Mouse (Mus musculus) liver, postnatal 0 days (tissue): ENCODE data around the gene Pnlip. TPM values are rescaled to one million over a fixed set of nuclear protein-coding genes. Genes with fewer than 3 reads are reported as not detected.

ENCODE experiments used
- ATAC-seq: fragments of 200-750 bp; cut with Nextera tagmentation; 2 replicates; pipeline ENCODE4 v1.8.0; 2017; ENCODE audit warnings: mild to moderate bottlenecking, moderate library complexity
- DNase-seq: peaks from one replicate; pipeline ENCODE4 v3.0.0-alpha.2; 2016
- H3K27ac ChIP-seq: fragments of 300-500 bp; sonication (generic); 2 replicates; pipeline ENCODE4 v1.5.1; 2014; ENCODE audit warnings: antibody characterized with exemption, moderate library complexity, mild to moderate bottlenecking, low read depth
- H3K27me3 ChIP-seq: fragments of 300-500 bp; sonication (generic); 2 replicates; pipeline ENCODE4 v1.6.1; 2014; ENCODE audit warnings: low read length, control low read depth, mixed read lengths; ENCODE audit not compliant: insufficient read depth
- H3K36me3 ChIP-seq: fragments of 300-500 bp; sonication (generic); replicated peaks from 2 replicates; pipeline ENCODE4 v1.6.1; 2014; ENCODE audit warnings: mild to moderate bottlenecking, control low read depth, low read length, moderate library complexity, mixed read lengths; ENCODE audit not compliant: insufficient read depth
- H3K4me1 ChIP-seq: fragments of 300-500 bp; sonication (generic); 2 replicates; pipeline ENCODE4 v1.6.1; 2014; ENCODE audit warnings: antibody characterized with exemption, mild to moderate bottlenecking, control low read depth; ENCODE audit not compliant: insufficient read depth
- H3K4me2 ChIP-seq: fragments of 300-500 bp; sonication (generic); 2 replicates; pipeline ENCODE4 v1.6.1; 2014; ENCODE audit warnings: low read depth, mild to moderate bottlenecking, low read length, moderate library complexity, mixed read lengths
- H3K4me3 ChIP-seq: fragments of 300-500 bp; sonication (generic); 2 replicates; pipeline ENCODE4 v1.5.1; 2014; ENCODE audit warnings: low read depth, low read length
- H3K9ac ChIP-seq: fragments of 300-500 bp; sonication (generic); replicated peaks from 2 replicates; pipeline ENCODE4 v1.6.1; 2014; ENCODE audit warnings: mild to moderate bottlenecking, moderate library complexity
- H3K9me3 ChIP-seq: fragments of 300-500 bp; sonication (generic); 2 replicates; pipeline ENCODE4 v1.6.1; 2016; ENCODE audit warnings: mild to moderate bottlenecking, control low read depth, low read length, mixed read lengths
- CTCF ChIP-seq: sonication (generic); IDR thresholded peaks from 2 replicates; pipeline ENCODE4 v1.5.1; 2016; ENCODE audit warnings: antibody characterized with exemption, low read depth
- EP300 ChIP-seq: IDR thresholded peaks from 2 replicates; pipeline ENCODE4 v1.6.1; 2016; ENCODE audit warnings: antibody characterized with exemption, low read depth, mild to moderate bottlenecking
- WGBS: fragments of 180-500 bp; shearing (Covaris S2); extraction: QIAGEN DNeasy Blood & Tissue Kit; methylation state at CpG from one replicate; pipeline ENCODE4 v1.1.7; 2014; ENCODE audit not compliant: insufficient replicate concordance; 5-methylcytosine and 5-hydroxymethylcytosine counted together
- polyA plus RNA-seq: library from polyadenylated mRNA; unstranded; fragments of >200 nt; fragmentation: Nextera tagmentation; extraction: Ambion mirVana; gene quantifications from 2 replicates; pipeline ENCODE4 v1.2.1, GENCODE M21; 2015

Gene Pnlip
- not detected in 2 replicates for polyA plus RNA-seq

DNA sequence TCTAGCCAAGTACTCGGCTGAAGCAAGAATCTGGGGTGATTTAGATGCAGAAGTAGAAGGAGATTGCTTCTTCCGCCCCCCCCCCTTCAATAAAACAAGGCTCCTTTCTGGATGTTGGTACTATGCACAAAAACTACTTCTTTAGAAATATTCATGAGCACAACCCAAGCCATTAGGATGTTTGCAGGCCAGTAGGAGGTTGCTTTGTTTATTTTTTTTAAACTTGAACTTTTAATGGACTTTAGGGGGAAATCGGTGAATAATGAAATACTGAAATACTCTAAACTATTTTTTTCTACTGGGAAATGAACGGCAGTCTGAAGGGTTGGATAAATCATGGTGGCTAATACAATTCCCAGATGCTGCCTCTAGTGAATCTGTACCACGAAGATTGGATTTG is at the start of gene Pnlip:
Gene Pnlip, plus strand, starts transcription at position 301 of the 400 bp plus-strand sequence.
- WGBS: 75% methylated on average over 5 of the region's 5 CpGs
- no peak for ATAC-seq

DNA sequence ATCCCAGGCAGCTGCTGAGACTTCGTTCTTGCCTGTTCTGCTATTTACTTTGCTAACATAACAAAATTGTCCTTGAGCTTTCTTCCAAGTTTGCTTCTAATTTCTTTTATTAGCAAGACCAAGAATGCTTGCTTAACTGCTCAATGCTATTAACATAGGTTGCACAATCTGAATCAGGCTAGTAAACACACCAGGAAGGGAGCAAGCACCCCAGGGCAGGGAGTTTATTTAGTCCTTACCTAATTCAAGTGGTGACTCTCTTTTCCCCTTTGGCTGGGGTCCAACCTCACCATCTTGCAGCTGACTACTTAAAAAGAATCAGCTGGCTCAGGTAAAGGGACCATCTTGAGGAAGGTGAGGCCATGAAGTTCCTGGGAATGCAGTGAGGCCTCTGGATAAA is 42.6 kb upstream of the Pnlip start:
- ATAC-seq: no peak

More for the DNA sequence above, at the start of gene Pnlip:
- Histone ChIP-seq H3K9me3 (no peaks in the 10 kb centered on the region), H3K36me3 (no peaks in the 10 kb centered on the region), H3K27me3 (no peaks in the 10 kb centered on the region), H3K4me2 (no peak within 1 kb of the TSS), H3K27ac (no peak within 1 kb of the TSS), H3K4me1 (no peaks in the 10 kb centered on the region), H3K4me3 (no peak within 1 kb of the TSS), H3K9ac (no peak within 1 kb of the TSS)
- TF ChIP-seq CTCF: no peak
- TF ChIP-seq EP300: no peak
- DNase-seq: no peak

DNA sequence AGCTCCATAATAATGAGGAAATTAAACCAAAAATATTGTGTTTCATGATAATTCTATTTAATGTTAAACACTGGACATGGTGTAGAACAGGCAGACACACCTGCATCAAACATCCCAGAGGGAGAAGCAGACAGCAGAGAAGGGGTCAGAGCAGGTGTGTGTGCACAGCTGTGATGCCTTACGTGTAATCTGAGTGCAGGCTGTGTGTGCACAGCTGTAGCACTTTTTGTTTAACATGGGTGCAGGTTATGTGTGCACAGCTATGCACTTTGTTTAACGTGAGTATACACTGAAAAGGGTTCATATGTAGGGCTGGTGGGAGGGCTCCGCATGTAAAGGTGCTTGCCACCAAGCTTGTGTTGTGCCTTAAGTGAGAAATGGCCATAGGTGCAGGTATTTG is 39.6 kb upstream of the Pnlip start:
- ATAC-seq (no peak), DNase-seq (no peak)
- 70% methylated on average over 3 of the region's 3 CpGs for WGBS
- Histone ChIP-seq H3K27me3 (no peaks in the 10 kb centered on the region), H3K4me1 (no peaks in the 10 kb centered on the region), H3K9ac (no peak overlapping the region), H3K4me3 (no peak overlapping the region), H3K4me2 (no peak overlapping the region), H3K9me3 (no peaks in the 10 kb centered on the region), H3K27ac (no peak overlapping the region), H3K36me3 (no peaks in the 10 kb centered on the region)
- TF ChIP-seq CTCF (no peak), EP300 (no peak)

More for the DNA sequence above, 42.6 kb upstream of the Pnlip start:
- Histone ChIP-seq H3K36me3 (no peaks in the 10 kb centered on the region), H3K4me2 (no peak overlapping the region), H3K4me1 (no peaks in the 10 kb centered on the region), H3K9ac (no peak overlapping the region), H3K27ac (no peak overlapping the region), H3K4me3 (no peak overlapping the region), H3K27me3 (no peaks in the 10 kb centered on the region), H3K9me3 (no peaks in the 10 kb centered on the region)
- 58% methylated on average over 1 of the region's 1 CpGs for WGBS
- DNase-seq: no peak
- TF ChIP-seq EP300: no peak
- no peak for TF ChIP-seq CTCF

DNA sequence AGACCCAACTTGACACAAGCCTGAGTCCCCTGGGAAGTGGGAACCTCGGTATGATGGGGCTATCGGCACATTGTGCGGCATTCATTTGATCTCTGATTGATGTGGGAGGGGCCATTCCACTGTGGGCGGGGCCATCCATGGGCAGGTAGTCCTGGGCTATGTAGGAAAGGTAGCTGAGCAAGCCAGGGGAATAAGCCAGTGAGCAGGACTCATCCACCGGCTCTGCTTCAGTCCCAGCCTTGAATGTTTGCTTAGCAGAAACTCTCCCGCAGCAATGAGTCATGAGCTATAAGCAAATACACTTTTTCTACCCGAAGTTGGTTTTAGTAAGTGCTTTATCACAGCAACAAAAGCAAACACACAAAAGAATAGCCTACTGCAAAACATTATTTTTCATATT is 35.7 kb upstream of the Pnlip start:
- H3K9me3 ChIP-seq: no peaks in the 10 kb centered on the region
- 64% methylated on average over 7 of the region's 7 CpGs for WGBS
- no peaks in the 10 kb centered on the region for H3K27me3 ChIP-seq
- no peaks in the 10 kb centered on the region for H3K4me1 ChIP-seq
- no peak for TF ChIP-seq CTCF
- no peak for TF ChIP-seq EP300
- no peak for DNase-seq
- no peak overlapping the region for H3K4me3 ChIP-seq
- H3K4me2 ChIP-seq: no peak overlapping the region
- ATAC-seq: no peak
- no peaks in the 10 kb centered on the region for H3K36me3 ChIP-seq
- no peak overlapping the region for H3K27ac ChIP-seq
- no peak overlapping the region for H3K9ac ChIP-seq

DNA sequence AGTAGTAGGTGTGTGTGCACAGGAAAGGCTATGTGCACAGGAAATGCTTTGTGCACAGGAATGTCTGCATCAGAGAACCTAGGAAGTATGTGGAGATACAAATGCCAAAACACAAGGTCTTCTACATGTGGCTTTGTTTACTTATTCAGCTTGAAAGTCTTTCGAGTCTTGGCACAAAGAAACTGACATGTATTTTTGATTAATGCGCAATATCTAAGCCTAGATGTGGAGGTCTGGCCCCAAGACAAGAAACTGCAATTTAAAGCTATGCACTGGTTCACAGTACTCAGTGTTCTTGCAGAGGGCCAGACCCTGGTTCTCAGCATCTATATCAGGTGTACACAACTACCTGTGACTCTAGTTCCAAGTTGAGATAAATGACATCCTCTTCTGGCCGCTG is 31.6 kb upstream of the Pnlip start:
- Histone ChIP-seq H3K36me3 (no peaks in the 10 kb centered on the region), H3K4me2 (no peak overlapping the region), H3K4me1 (no peaks in the 10 kb centered on the region), H3K4me3 (no peak overlapping the region), H3K9me3 (no peaks in the 10 kb centered on the region), H3K9ac (no peak overlapping the region), H3K27ac (no peak overlapping the region), H3K27me3 (no peaks in the 10 kb centered on the region)
- TF ChIP-seq EP300 (no peak), CTCF (no peak)
- DNase-seq: no peak
- 78% methylated on average over 3 of the region's 3 CpGs for WGBS
- no peak for ATAC-seq

DNA sequence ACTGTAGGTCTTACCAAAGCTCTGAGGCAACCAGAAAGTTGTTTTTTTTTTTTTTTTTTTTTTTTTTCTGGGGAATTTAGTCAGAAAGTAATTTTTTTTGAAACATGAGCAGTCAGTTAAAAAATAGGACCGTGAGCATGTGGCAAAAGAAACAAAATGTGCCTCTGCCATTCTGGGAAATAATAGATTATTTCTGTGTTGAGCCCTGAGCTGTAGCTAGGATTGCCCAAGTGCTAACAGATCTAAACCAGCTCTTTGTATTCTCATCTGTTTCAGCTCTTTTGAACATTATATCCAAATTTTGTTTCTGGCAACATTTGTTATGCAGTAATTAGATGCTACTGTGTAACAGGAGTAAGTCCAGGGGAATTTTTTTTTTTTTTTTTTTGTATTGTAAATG is 30.7 kb upstream of the Pnlip start:
- no peaks in the 10 kb centered on the region for H3K4me1 ChIP-seq
- DNase-seq (no peak), ATAC-seq (no peak)
- no peaks in the 10 kb centered on the region for H3K9me3 ChIP-seq
- no peak overlapping the region for H3K27ac ChIP-seq
- H3K4me3 ChIP-seq: no peak overlapping the region
- H3K36me3 ChIP-seq: no peaks in the 10 kb centered on the region
- H3K9ac ChIP-seq: no peak overlapping the region
- H3K4me2 ChIP-seq: no peak overlapping the region
- no peak for TF ChIP-seq EP300
- no peak for TF ChIP-seq CTCF
- 57% methylated on average over 1 of the region's 1 CpGs for WGBS
- H3K27me3 ChIP-seq: no peaks in the 10 kb centered on the region

DNA sequence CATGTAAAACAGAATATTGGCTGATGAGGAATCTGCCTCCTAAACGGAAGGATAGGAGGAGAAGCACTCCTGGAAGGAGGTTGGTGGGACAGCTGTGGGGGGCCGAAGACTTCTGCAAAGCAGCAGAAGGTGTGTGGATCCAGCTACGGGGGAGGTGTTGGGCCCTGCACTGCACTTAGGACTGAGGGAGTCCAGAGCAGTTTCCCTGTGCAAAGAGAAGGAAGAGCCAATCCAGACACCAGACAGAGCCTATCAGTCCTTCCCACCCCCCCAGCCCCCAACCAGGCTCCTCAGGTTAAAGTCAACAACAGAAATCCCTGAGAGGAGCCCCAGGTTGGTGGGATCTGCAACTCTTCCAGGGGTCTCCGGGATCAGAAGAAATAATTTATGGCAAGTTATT is 27.5 kb upstream of the Pnlip start:
- Histone ChIP-seq H3K27me3 (no peaks in the 10 kb centered on the region), H3K9me3 (no peaks in the 10 kb centered on the region), H3K9ac (no peak overlapping the region), H3K4me3 (no peak overlapping the region), H3K4me2 (no peak overlapping the region), H3K27ac (no peak overlapping the region), H3K4me1 (no peaks in the 10 kb centered on the region), H3K36me3 (no peaks in the 10 kb centered on the region)
- 70% methylated on average over 4 of the region's 4 CpGs for WGBS
- no peak for ATAC-seq
- no peak for TF ChIP-seq CTCF
- TF ChIP-seq EP300: no peak
- DNase-seq: no peak
